Mouse (Mus musculus) liver, embryonic 14 days (tissue): Measurements from ENCODE around the gene Ubl4a. TPM values are rescaled to one million over a fixed set of nuclear protein-coding genes. Genes with fewer than 3 reads are reported as not detected.

Experiments used
- polyA plus RNA-seq: library from polyadenylated mRNA; depleted of rRNA; stranded (reverse); fragments of >200 nt; gene quantifications from 2 replicates; pipeline ENCODE4 v1.2.3, GENCODE M21; 2012; rRNA removed

Gene Ubl4a
- 18.2 and 19.7 TPM in 2 replicates for polyA plus RNA-seq

DNA sequence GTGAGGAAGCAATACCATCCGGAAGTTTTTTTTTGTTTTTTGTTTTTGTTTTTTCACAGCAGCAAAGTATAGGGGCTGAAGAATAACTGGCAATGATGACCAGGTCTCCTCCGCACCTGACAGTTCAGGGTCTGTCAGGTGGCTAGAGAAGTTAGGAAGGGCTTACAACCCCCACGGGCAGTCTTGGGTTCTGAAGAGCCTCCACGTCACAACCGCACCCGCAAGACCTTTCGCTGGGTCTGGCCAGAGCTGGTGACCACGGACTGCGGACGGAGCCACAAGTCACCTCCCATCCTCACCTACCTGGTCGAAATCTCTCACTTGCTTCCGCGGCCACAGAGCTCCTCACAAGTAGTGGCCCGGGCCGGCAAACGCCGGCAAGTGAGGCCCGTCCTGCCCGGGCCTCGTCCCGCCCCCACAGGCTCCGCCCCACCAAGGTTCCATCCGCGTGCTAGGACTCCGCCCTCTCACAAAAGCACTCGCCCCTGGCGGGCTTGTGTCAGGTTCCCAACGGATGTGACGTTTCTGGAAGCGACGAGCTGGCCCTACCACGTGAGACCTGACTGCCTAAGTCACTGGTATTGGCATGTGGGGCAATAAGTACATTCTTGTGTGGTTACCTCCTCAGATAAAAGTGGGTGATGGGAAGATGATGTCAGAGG is at the start of gene Ubl4a, which contains the start of gene Slc10a3:
Gene Ubl4a, minus strand, starts transcription at position 331 of the 662 bp plus-strand sequence.
Gene Slc10a3, minus strand, starts transcription at position 462 of the 662 bp plus-strand sequence.

DNA sequence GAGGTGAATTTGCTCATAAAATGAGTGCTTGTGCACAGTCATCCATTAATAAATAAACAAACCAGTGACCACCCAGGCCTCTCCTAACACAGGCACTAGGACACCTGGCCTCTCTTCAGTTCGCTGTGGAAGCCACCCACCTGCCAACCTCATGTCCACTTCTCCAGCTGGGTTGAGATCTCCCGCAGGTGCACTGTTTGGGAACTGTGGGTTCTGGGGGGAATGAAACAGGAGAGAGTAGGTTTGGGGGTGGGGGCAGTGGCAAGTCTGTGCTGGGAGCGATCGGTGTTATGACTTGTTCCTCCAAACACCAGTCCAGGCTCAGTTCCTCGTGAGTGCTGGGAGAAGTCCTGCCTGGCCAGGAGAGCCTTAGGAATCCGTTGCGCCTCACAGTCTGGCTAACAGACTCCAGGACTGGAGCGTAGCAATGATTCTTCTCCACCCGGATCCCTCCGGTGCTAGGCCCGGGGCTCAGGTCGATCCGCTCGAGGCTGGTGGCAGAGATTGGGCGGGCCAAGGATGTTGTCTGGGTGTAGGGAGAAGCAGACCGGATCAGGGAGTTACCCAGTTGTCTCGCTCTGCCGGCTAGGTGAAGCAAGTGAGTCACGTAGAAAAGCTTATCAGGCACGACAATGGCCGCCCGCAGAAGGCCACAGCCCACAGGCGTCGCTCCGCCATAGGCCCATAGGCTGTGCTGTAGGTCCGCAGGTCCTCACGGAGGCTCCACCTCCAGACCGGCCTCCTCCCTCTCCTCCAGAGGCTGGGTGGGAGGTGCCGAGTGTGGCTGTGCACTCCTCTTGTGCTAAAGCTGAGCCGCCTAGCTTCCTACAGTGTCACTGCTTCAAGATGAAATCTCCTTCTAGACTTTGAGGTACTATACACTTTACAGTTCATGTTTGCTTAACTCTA is 19.8 kb upstream of the Ubl4a start, which contains the start of the genes Fam3a and Ikbkg:
Gene Fam3a, minus strand, starts transcription at position 738 of the 909 bp plus-strand sequence.
Gene Ikbkg, plus strand, starts transcription at position 756 of the 909 bp plus-strand sequence.

DNA sequence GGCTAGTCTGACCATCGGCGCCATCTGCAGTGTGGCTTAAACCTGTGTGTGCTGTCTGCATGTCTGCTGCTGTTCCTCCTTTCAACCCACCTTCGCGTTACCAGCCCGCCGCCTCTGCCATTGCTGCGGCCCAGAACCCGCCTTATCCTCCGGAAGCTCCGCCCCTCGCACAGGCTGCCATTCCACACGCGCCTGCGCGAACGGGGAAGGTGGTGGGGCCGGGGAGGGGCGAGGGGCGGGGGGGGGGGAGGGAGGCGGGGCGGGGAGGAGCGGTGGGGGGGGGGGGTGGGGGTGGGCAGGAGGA is 19.6 kb downstream of the Ubl4a start, which contains the start of gene Lage3:
Gene Lage3, minus strand, starts transcription at position 152 of the 304 bp plus-strand sequence.

DNA sequence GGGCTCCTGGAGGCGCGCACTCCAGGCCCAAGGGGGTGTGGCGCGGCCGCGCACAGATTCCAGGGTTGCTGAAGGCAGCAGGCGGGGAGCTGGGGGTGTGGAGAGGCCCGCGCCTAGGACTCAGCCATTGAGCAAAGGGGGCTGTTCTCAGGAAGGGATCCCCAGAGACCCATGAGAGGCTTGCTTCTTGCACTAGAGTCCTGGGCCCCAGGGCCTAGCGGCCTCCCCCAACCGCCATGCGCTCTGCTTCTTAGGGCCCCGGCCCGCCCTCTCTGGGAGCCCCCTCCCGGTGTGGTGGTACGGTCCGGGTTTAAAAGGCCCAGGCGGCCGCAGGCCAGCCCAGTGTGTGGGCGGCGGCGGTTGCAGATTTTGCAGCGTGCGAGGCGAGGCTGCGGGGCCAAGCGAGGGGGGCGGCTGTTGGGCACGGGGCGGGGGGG is 44.3 kb downstream of the Ubl4a start, which contains the start of gene Plxna3:
Gene Plxna3, plus strand, starts transcription at position 342 of the 437 bp plus-strand sequence.

Other genes starting within 250 kb of the Ubl4a start
- gene Opn1mw, start 245.8 kb downstream of the Ubl4a start, polyA plus RNA-seq: not detected in 2 replicates
- gene Mecp2, start 237.9 kb downstream of the Ubl4a start, polyA plus RNA-seq: 3.7 and 4.0 TPM in 2 replicates
- gene Tex28, start 205.4 kb downstream of the Ubl4a start, polyA plus RNA-seq: not detected in 2 replicates
- not detected in 2 replicates for gene Tktl1, start 196.0 kb downstream of the Ubl4a start, polyA plus RNA-seq
- 62.6 and 67.5 TPM in 2 replicates for gene Flna, start 123.4 kb downstream of the Ubl4a start, polyA plus RNA-seq
- 24.7 and 30.3 TPM in 2 replicates for gene Emd, start 118.5 kb downstream of the Ubl4a start, polyA plus RNA-seq
- gene Rpl10, start 102.4 kb downstream of the Ubl4a start, polyA plus RNA-seq: 1,179 and 1,434 TPM in 2 replicates
- 18.0 and 20.9 TPM in 2 replicates for gene Taz, start 91.3 kb downstream of the Ubl4a start, polyA plus RNA-seq
- 21.8 and 24.2 TPM in 2 replicates for gene Dnase1l1, start 90.9 kb downstream of the Ubl4a start, polyA plus RNA-seq
- gene Atp6ap1, start 76.1 kb downstream of the Ubl4a start, polyA plus RNA-seq: 58.9 and 70.1 TPM in 2 replicates
- gene Gdi1, start 68.2 kb downstream of the Ubl4a start, polyA plus RNA-seq: 101 and 102 TPM in 2 replicates
- 22.3 and 24.1 TPM in 2 replicates for gene Fam50a, start 60.2 kb downstream of the Ubl4a start, polyA plus RNA-seq
- gene Plxna3, start 44.2 kb downstream of the Ubl4a start, polyA plus RNA-seq: 2.8 and 2.9 TPM in 2 replicates
- 43.3 and 50.5 TPM in 2 replicates for gene Lage3, start 19.6 kb downstream of the Ubl4a start, polyA plus RNA-seq
- 3.6 and 4.8 TPM in 2 replicates for gene Slc10a3, start 131 bp upstream of the Ubl4a start, polyA plus RNA-seq
- 5.9 and 7.1 TPM in 2 replicates for gene Fam3a, start 20.1 kb upstream of the Ubl4a start, polyA plus RNA-seq
- gene Ikbkg, start 20.1 kb upstream of the Ubl4a start, polyA plus RNA-seq: 12.9 and 13.4 TPM in 2 replicates
- gene G6pdx, start 56.0 kb upstream of the Ubl4a start, polyA plus RNA-seq: 22.1 and 30.4 TPM in 2 replicates
- not detected in 2 replicates for gene Gm6880, start 108.2 kb upstream of the Ubl4a start, polyA plus RNA-seq
- not detected in 2 replicates for gene Olfr1326-ps1, start 201.7 kb upstream of the Ubl4a start, polyA plus RNA-seq
- not detected in 2 replicates for gene Olfr1325, start 219.5 kb upstream of the Ubl4a start, polyA plus RNA-seq